Mouse (Mus musculus): Measurements from ENCODE around the gene Syt8.

DNA sequence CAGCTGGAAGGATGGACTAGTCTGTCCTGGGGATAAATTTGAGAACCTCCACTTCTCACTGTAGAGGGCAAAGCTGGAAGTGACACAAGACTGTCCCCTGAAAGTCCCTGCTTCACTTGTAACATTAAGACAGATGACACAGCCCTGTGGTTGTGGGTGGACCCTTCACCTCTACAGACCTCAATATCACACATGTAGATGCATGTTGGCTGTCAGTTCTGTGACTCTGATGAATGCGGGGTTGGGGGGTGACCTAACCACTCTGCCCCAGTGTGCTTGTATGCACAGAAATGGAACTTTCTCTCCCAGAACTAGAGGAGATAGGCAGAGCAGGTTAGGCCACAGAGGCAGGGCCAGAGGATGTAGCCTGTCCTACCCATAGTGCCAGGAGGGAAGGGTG, 38.0 kb upstream of the Syt8 start:
- TF ChIP-seq CTCF (IDR thresholded peaks at IDR 0.05; ENCODE audit: extremely low read depth, insufficient read depth, low read length), result no peak
- TF ChIP-seq POLR2A (IDR thresholded peaks at IDR 0.05; ENCODE audit: extremely low read depth, insufficient read depth, low read length), result no peak
